Mouse (Mus musculus) lung, postnatal 4 days (tissue): Measurements from ENCODE around the gene Khdrbs2.
"Not testable (repeated sequence)": the region's sequence is repeated elsewhere in the genome, so short reads cannot be mapped to it uniquely, and the experiment has no call there.

Experiments
- DNase-seq, 2 experiments: peaks; one replicate each; pipeline ENCODE4 v3.0.0; 2021

Gene Khdrbs2

GRCm38 (mm10) chr1:32471502-32472214 lies 299.1 kb downstream of the Khdrbs2 start:
- no peak for DNase-seq

GRCm38 (mm10) chr1:32487944-32488343 lies 315.4 kb downstream of the Khdrbs2 start:
- DNase-seq = no peak

GRCm38 (mm10) chr1:32503381-32503780 lies 330.9 kb downstream of the Khdrbs2 start:
- no peak for DNase-seq

GRCm38 (mm10) chr1:32547194-32547593 lies 374.7 kb downstream of the Khdrbs2 start, which contains the start of gene Gm5415:
Gene Gm5415 (minus strand): TSS chr1:32547294.
- DNase-seq = not testable (repeated sequence)

GRCm38 (mm10) chr1:32553459-32553858 lies 380.9 kb downstream of the Khdrbs2 start:
- DNase-seq = no peak

GRCm38 (mm10) chr1:32553925-32554324 lies 381.4 kb downstream of the Khdrbs2 start:
- DNase-seq = no peak

- no peak for DNase-seq
These were observed 396.4 kb downstream of the Khdrbs2 start for GRCm38 (mm10) chr1:32568901-32569300.

- DNase-seq = no peak
These were observed 453.5 kb downstream of the Khdrbs2 start for GRCm38 (mm10) chr1:32626060-32626459.

GRCm38 (mm10) chr1:32632415-32633354 lies 460.2 kb downstream of the Khdrbs2 start:
- DNase-seq = no peak

GRCm38 (mm10) chr1:32633404-32633803 lies 460.9 kb downstream of the Khdrbs2 start:
- DNase-seq = no peak

GRCm38 (mm10) chr1:32639118-32639517 lies 466.6 kb downstream of the Khdrbs2 start:
- DNase-seq = no peak

- no peak for DNase-seq
These were observed 477.2 kb downstream of the Khdrbs2 start for GRCm38 (mm10) chr1:32649647-32650209.

- DNase-seq = no peak
These were observed 521.3 kb downstream of the Khdrbs2 start for GRCm38 (mm10) chr1:32693806-32694205.

- no peak for DNase-seq
These were observed 527.6 kb downstream of the Khdrbs2 start for GRCm38 (mm10) chr1:32700132-32700531.

GRCm38 (mm10) chr1:32701267-32701666 lies 528.8 kb downstream of the Khdrbs2 start:
- no peak for DNase-seq
